Comparison of ENCODE assay signal across 22 mouse cellular contexts in genomic region chr5:124412163-124412562, GRCm38 (mm10). TPM values are rescaled to one million over a fixed set of nuclear protein-coding genes. Genes with fewer than 3 reads are reported as not detected.
DNase-seq lines count a peak whose midpoint lies in the region; ATAC-seq lines count a peak whose summit lies in the region.
"Had no signal": no experiment of that assay in that cellular context is flagged by ENCODE, and none has a peak within 500 bp of the region (broad histone marks: within the 10 kb centered on the region; RNA-seq: fewer than 3 reads in every experiment).

No protein-coding gene starts in this region.

- ATAC-seq in liver, embryonic 11.5 days (replicated peaks; ENCODE audit: low FRiP score): peak; percentile 20; the same call in 1 of the 2 replicates
- ATAC-seq in liver, embryonic 15.5 days (ENCODE audit: insufficient read depth): peak; percentile 25; the same call in 1 of the 2 replicates
- ATAC-seq: forebrain, embryonic 14.5 days; hindbrain, embryonic 16.5 days had no signal

- H3K9ac ChIP-seq in liver, embryonic 11.5 days (ENCODE audit: low read depth, low read length): no peak overlapping the region
- no peak overlapping the region for H3K9ac ChIP-seq in liver, embryonic 15.5 days
- H3K9ac ChIP-seq: embryonic facial prominence, embryonic 15.5 days; hindbrain, embryonic 12.5 days had no signal

- no peaks in the 10 kb centered on the region for H3K4me1 ChIP-seq in liver, embryonic 11.5 days (replicated peaks; ENCODE audit: control insufficient read depth, insufficient read depth, low read length)
- peaks cover 17% of the 10 kb centered on the region for H3K4me1 ChIP-seq in liver, embryonic 15.5 days (replicated peaks)
- H3K4me1 ChIP-seq: embryonic facial prominence, embryonic 15.5 days; forebrain, embryonic 10.5 days; hindbrain, embryonic 12.5 days had no signal

- no peaks in the 10 kb centered on the region for H3K9me3 ChIP-seq in liver, embryonic 11.5 days (ENCODE audit: control insufficient read depth, low read length)
- no peaks in the 10 kb centered on the region for H3K9me3 ChIP-seq in liver, embryonic 15.5 days (replicated peaks)
- H3K9me3 ChIP-seq: embryonic facial prominence, embryonic 15.5 days; forebrain, embryonic 10.5 days; hindbrain, embryonic 12.5 days had no signal

- peaks cover 36% of the 10 kb centered on the region for H3K36me3 ChIP-seq in liver, embryonic 11.5 days (ENCODE audit: control insufficient read depth, insufficient read depth, low read length)
- peaks cover 63% of the 10 kb centered on the region for H3K36me3 ChIP-seq in liver, embryonic 15.5 days (replicated peaks)

- H3K4me3 ChIP-seq in liver, embryonic 11.5 days (ENCODE audit: low read depth, low read length): no peak overlapping the region
- no peak overlapping the region for H3K4me3 ChIP-seq in liver, embryonic 15.5 days (replicated peaks)
- H3K4me3 ChIP-seq: embryonic facial prominence, embryonic 15.5 days; erythroblast, embryonic 14.5 days; forebrain, embryonic 10.5 days; gastrocnemius, adult 2 months; hindbrain, embryonic 12.5 days had no signal

- H3K27me3 ChIP-seq in liver, embryonic 11.5 days (replicated peaks; ENCODE audit: control insufficient read depth, insufficient read depth, low read length): no peaks in the 10 kb centered on the region
- H3K27me3 ChIP-seq in liver, embryonic 15.5 days: no peaks in the 10 kb centered on the region
- H3K27me3 ChIP-seq: CH12.LX; embryonic facial prominence, embryonic 15.5 days; hindbrain, embryonic 12.5 days had no signal

- WGBS in liver, embryonic 11.5 days: 68% methylated on average over 5 of the region's 5 CpGs
- WGBS in liver, embryonic 15.5 days (ENCODE audit: insufficient replicate concordance): 40% methylated on average over 5 of the region's 5 CpGs

- H3K27ac ChIP-seq in liver, embryonic 11.5 days (ENCODE audit: low read depth, low read length): no peak overlapping the region
- H3K27ac ChIP-seq in liver, embryonic 15.5 days (replicated peaks): no peak overlapping the region
- H3K27ac ChIP-seq: embryonic facial prominence, embryonic 15.5 days; forebrain, embryonic 10.5 days; gastrocnemius, adult 2 months; hindbrain, embryonic 12.5 days had no signal

- H3K4me2 ChIP-seq in liver, embryonic 11.5 days: no peak overlapping the region
- peak overlapping the region; percentile 10; the same call in 1 of the 2 replicates for H3K4me2 ChIP-seq in liver, embryonic 15.5 days
- H3K4me2 ChIP-seq: embryonic facial prominence, embryonic 15.5 days; hindbrain, embryonic 12.5 days had no signal

- no peak for DNase-seq in liver, embryonic 11.5 days (ENCODE audit: low spot score)
- DNase-seq in liver: no peak
- peak; percentile 34 for DNase-seq in c-Kit-positive CD71-positive TER-119-negative erythroid progenitor cells, embryonic 14.5 days (ENCODE audit: low read depth)
- no peak for DNase-seq in urinary bladder, adult 18-20 months (ENCODE audit: low spot score in 2 of 2)
- no peak for DNase-seq in kidney, adult 11 months
- no peak for DNase-seq in ovary, postnatal 10 days (ENCODE audit: low spot score)
- DNase-seq: adrenal gland, postnatal 10 days; cerebellum, adult 11-12 months; cerebellum, adult 9-11 months; embryo, embryonic 11 days; gastrocnemius, adult 2 months; gastrocnemius, postnatal 25 days; heart, postnatal 10 days; heart, postnatal 4 days had no signal

RNA-seq across cellular contexts. Expression of gene Sbno1, which starts 13.6 kb away (rescaled TPM):
- 75.2 and 86.4 TPM in 2 replicates for polyA plus RNA-seq in liver, embryonic 11.5 days (2014; fragmentation: Nextera tagmentation; extraction: Ambion mirVana)
- 35.0 and 35.3 TPM in 2 replicates for polyA plus RNA-seq in liver, embryonic 15.5 days (2015; fragmentation: Nextera tagmentation; extraction: Ambion mirVana)

RNA-seq across cellular contexts. Expression of gene Kmt5a, which starts 27.6 kb away (rescaled TPM):
- 132 and 145 TPM in 2 replicates for polyA plus RNA-seq in liver, embryonic 11.5 days (2014; fragmentation: Nextera tagmentation; extraction: Ambion mirVana)
- 60.1 and 67.9 TPM in 2 replicates for polyA plus RNA-seq in liver, embryonic 15.5 days (2015; fragmentation: Nextera tagmentation; extraction: Ambion mirVana)

RNA-seq across cellular contexts. Expression of gene Cdk2ap1, which starts 49.3 kb away (rescaled TPM):
- polyA plus RNA-seq in liver, embryonic 11.5 days (2014; fragmentation: Nextera tagmentation; extraction: Ambion mirVana): 97.9 and 124 TPM in 2 replicates
- 31.1 and 51.4 TPM in 2 replicates for polyA plus RNA-seq in liver, embryonic 15.5 days (2015; fragmentation: Nextera tagmentation; extraction: Ambion mirVana)
